Mouse (Mus musculus) thymus, postnatal 0 days (tissue): Measurements from ENCODE around the gene Bag2. TPM values are rescaled to one million over a fixed set of nuclear protein-coding genes. Genes with fewer than 3 reads are reported as not detected.

Experiments used
- polyA plus RNA-seq: library from polyadenylated mRNA; unstranded; fragments of >200 nt; fragmentation: Nextera tagmentation; extraction: Ambion mirVana; gene quantifications from 2 replicates; pipeline ENCODE4 v1.2.1, GENCODE M21; 2015

The Bag2 gene
- polyA plus RNA-seq, 1 experiment from 2014 or later: 15.7 TPM

Other genes with a start within 250 kb of the Bag2 start
- gene Prim2, start 88.0 kb downstream of the Bag2 start, polyA plus RNA-seq: 43.6 and 46.3 TPM in 2 replicates
- 7.8 and 9.6 TPM in 2 replicates for gene Rab23, start 37.9 kb downstream of the Bag2 start, polyA plus RNA-seq
- gene Zfp451, start 56.8 kb upstream of the Bag2 start, polyA plus RNA-seq: 17.3 and 18.6 TPM in 2 replicates
- 0.68 and 0.72 TPM in 2 replicates for gene Bend6, start 150.0 kb upstream of the Bag2 start, polyA plus RNA-seq
- 9.4 and 11.9 TPM in 2 replicates for gene Dst, start 150.4 kb upstream of the Bag2 start, polyA plus RNA-seq